Mouse (Mus musculus): ENCODE measurements around the gene Myh11.

The Myh11 gene

DNA sequence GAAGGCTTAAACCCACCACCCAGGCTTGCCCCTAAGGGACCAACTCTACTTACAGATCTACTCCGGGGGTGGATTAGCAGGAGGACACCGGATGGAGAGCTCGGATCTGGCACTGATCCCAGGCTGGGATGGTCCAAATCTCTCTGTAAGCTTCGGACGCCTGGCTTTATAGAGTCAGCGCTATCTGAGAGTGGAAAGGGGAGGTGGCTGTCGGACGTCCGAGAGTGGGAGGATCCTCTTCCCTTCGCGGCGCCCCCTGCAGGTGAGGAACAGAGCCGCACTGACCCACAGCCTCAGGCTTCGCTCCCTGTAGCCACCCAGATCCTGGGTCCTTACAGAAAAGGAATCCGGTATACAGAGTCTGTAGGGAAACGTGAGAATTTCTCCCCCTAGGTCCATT lies at the start of gene Myh11:
Gene Myh11, minus strand, starts transcription at position 150 of the 400 bp plus-strand sequence.
- DNase-seq (ENCODE audit: low spot score), result peak; percentile 17

DNA sequence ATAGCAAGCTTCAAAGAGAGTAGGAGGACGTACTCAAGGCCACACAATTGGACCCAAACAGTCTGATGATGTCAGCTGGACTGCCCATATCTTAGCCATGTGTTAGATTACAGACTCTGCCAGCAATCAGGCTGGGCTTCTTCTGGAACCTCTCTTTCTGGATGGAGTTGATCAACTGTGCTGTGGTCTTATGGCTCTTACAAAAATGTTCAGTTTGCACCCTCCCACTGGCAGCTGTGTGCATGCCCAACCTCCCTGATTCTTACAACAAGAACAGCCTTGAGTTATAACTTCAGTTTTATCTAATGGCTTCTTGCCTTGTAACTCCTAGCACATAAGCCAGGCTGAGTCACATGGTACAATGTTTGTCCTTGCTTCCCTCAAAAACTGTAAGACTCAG lies 37.0 kb upstream of the Myh11 start:
- DNase-seq (ENCODE audit: low spot score), result no peak

- DNase-seq (ENCODE audit: low spot score), result no peak
Measured at GRCm38 (mm10) chr16:14320494-14320893, 29.3 kb upstream of the Myh11 start.

DNA sequence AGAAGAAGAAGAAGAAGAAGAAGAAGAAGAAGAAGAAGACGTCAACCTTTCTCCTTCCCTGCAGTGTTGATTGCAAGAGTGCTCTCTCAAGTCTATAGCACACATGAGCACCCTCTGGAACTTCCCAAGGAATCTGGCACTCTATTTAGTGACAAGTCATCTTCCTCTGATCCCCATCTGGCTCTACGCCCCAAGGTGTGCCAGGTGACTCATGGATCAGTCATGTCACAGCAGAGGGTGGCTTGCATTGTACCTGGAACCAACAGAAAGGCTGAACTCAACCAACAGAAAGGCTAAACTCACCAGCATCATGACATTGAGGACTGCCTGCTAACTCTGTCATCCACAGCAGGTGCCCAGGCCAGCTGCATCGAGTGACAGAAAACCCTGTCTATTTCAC lies 28.5 kb upstream of the Myh11 start:
- DNase-seq (ENCODE audit: low spot score), result no peak

- peak; percentile 92 for DNase-seq (ENCODE audit: low spot score)
Measured at GRCm38 (mm10) chr16:14316884-14317876, 26.0 kb upstream of the Myh11 start, which contains the start of gene Fopnl. TSS of gene Fopnl (minus strand) at chr16:14317405.

- DNase-seq (ENCODE audit: low spot score), result no peak
Measured at GRCm38 (mm10) chr16:14312914-14313313, 21.7 kb upstream of the Myh11 start.

- DNase-seq (ENCODE audit: low spot score), result peak; percentile 35
Measured at GRCm38 (mm10) chr16:14311371-14311770, 20.2 kb upstream of the Myh11 start.

DNA sequence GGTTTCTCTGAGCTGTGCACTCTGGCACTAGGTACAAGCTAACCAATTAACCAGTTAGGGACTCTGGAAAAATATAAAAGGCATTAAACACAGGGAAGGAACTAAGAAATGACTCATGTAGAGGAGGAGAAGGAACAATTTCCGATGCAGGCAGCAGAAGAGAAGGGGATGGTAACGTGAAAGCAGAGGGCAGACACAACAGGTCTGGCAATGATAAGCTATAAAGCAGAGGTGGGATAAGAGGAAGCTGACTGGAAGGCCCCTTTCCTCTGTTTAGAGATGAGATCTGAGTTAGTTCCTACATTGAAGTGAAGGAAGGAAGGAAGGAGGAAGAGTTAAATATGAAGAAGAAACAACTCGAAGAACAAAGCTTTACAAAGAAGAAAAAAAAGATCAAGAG lies 18.7 kb upstream of the Myh11 start:
- DNase-seq (ENCODE audit: low spot score), result no peak

DNA sequence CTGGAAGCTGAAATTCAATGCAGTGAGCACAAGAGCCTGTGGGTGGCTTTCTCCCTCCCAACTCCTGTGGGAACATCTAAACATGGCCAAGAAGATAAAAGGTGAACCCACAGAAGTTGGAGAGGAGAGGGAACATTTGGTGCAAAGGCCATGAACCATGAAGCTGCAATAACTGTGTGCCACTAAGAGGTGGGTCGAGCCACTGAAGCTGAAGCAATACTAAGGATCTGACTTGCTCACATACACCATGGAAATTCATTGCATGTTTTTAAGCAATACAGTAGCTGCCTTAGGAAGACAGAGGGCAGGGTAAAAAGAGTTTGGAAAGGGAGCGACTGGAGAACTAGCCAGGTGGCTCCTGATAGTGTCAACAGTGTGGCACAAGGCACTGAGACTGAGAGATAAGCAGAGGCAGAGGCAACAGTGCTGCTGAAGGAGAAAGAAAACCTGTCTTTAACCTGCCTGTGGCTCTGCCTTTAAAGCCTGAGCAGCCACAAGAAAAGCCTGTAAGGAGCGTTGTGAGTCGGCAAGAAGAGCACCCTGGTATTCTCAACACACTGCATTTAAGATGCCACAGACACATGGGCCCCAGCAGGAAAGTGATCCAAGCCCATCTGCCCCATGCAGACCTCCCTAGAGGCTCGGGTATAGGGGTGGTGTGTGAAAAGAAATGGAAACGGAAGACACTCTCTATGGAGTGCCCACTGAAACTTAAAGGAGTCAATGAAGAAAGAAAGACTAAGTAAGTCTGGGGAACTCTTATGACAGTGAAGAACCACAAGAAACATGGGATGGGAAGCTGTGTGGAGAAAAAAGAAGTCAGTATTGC lies 17.3 kb upstream of the Myh11 start:
- peak; percentile 21 for DNase-seq (ENCODE audit: low spot score)

GRCm38 (mm10) chr16:14307373-14307772 lies 16.2 kb upstream of the Myh11 start:
- DNase-seq (ENCODE audit: low spot score), result no peak

GRCm38 (mm10) chr16:14306451-14306850 lies 15.3 kb upstream of the Myh11 start:
- DNase-seq (ENCODE audit: low spot score), result no peak

- DNase-seq (ENCODE audit: low spot score), result no peak
Measured at GRCm38 (mm10) chr16:14304791-14305190, 13.6 kb upstream of the Myh11 start.

DNA sequence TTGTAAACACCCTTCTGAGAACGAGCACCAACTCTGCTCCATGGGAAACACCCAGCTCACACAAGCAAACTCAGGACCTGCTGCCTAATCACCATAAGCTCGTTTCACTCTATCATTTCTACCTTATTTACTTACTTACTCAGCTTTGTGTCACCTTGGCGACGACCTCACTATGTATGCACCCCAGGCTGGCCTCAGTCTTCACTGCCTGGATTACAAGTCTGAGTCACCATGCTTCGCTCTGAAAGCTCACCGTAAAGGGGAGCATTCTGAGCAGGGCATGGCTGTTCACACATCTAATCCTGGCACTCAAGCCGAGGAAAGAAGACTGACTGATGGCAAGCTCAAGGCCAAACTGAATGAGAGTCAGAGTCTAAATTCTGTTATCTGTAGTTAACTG lies 12.5 kb upstream of the Myh11 start:
- DNase-seq (ENCODE audit: low spot score), result no peak

GRCm38 (mm10) chr16:14303148-14303547 lies 12.0 kb upstream of the Myh11 start:
- no peak for DNase-seq (ENCODE audit: low spot score)

GRCm38 (mm10) chr16:14298461-14298860 lies 7.3 kb upstream of the Myh11 start:
- no peak for DNase-seq (ENCODE audit: low spot score)

- DNase-seq (ENCODE audit: low spot score), result no peak
Measured at GRCm38 (mm10) chr16:14297746-14298145, 6.6 kb upstream of the Myh11 start.

- no peak for DNase-seq (ENCODE audit: low spot score)
Measured at GRCm38 (mm10) chr16:14297137-14297536, 6.0 kb upstream of the Myh11 start.

DNA sequence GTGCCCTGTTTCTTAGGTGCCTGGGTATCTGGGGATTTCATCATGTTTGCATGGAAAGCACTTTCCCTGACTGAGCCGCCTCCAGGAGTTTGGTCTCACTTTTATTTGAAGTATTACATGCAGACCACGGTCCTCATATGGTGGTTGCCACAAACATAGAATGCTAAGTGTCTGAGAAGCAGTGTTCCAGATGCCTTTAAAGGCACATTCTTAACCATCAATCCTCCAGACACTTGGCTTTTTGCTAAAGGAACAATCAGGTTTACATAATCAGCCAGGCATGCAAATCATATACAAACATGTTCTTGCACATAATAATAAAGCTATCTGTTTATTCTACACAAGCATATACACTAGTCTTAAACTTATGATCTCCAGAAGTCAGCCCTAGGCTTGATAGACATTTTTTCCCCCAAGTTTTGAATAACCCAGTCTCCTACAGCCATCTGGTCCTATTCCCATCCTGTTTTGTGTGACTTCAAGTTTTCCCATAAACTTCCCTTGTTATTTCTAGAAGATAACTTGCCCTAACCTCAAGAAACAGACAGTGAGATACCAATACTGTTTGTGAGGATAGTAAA lies 5.5 kb upstream of the Myh11 start:
- DNase-seq (ENCODE audit: low spot score), result no peak

- no peak for DNase-seq (ENCODE audit: low spot score)
Measured at GRCm38 (mm10) chr16:14295291-14295690, 4.1 kb upstream of the Myh11 start.

GRCm38 (mm10) chr16:14292205-14293199 lies 1.3 kb upstream of the Myh11 start:
- DNase-seq (ENCODE audit: low spot score), result no peak

GRCm38 (mm10) chr16:14272374-14272965 lies 18.7 kb downstream of the Myh11 start:
- DNase-seq (ENCODE audit: low spot score), result no peak
